Mouse (Mus musculus): Measurements from ENCODE around the gene Rad18. TPM values are rescaled to one million over a fixed set of nuclear protein-coding genes. Genes with fewer than 3 reads are reported as not detected.

Gene Rad18
- polyA plus RNA-seq, 1 experiment: 1.1 TPM

DNA sequence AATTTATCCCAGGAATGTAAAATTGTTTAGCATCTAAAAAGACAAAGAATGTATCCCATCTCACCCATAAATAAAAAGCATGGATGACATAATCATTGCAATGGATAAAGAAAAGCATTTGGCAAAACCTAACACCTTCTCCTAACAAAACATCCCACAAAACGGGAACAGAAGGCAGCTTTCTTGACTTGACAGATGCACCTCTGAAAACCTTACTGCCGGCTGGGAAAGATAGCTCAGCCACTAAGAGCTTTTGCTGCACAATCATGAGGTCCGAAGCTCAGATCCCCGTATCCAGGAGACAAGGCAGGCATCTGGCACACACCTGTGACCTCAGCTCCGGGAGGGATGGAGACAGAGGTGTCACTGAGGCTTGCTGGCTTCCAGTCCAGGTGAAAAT lies 37.5 kb upstream of the Rad18 start:
- no peak for TF ChIP-seq POLR2A (IDR thresholded peaks at IDR 0.05; ENCODE audit: low read depth, low read length)
- TF ChIP-seq CTCF (IDR thresholded peaks at IDR 0.05; ENCODE audit: extremely low read depth, insufficient read length, insufficient replicate concordance, low read depth, low read length): no peak

DNA sequence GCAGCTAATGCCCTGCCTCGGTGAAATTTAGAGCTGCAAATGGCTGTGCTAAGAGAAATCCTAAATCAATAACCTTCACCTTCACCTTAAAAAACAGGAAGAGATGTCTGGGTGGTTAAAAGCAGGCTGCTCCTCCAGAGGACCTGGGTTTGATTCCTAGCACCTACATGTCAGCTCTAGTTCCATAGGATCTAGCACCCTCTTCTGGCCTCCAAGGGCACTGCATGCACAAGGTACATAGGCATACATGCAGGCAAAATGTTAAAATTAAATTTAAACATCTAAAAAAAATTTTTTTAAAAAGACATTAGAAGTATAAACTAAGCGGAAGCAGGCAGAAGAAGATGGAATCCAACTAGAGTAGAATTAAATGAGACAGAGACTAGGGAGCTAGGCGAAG lies 35.9 kb upstream of the Rad18 start:
- H3K4me1 ChIP-seq (ENCODE audit: control insufficient read depth, insufficient read depth, insufficient read length, low read length): no peaks in the 10 kb centered on the region
- WGBS: 92% methylated on average over 3 of the region's 3 CpGs
- H3K27me3 ChIP-seq (ENCODE audit: control insufficient read depth, insufficient read depth, low read length): no peaks in the 10 kb centered on the region
- H3K27ac ChIP-seq (ENCODE audit: insufficient read depth, low read depth, low read length): no peak overlapping the region
- no peak overlapping the region for H3K4me3 ChIP-seq (ENCODE audit: low read depth, low read length)
- TF ChIP-seq POLR2A (IDR thresholded peaks at IDR 0.05; ENCODE audit: low read depth, low read length) (no peak), CTCF (IDR thresholded peaks at IDR 0.05; ENCODE audit: extremely low read depth, insufficient read length, insufficient replicate concordance, low read depth, low read length) (no peak)
- H3K36me3 ChIP-seq (ENCODE audit: control insufficient read depth, insufficient read depth, low read length): no peaks in the 10 kb centered on the region

More for the DNA sequence above, 37.5 kb upstream of the Rad18 start:
- no peak overlapping the region for H3K27ac ChIP-seq (ENCODE audit: insufficient read depth, low read depth, low read length)
- no peaks in the 10 kb centered on the region for H3K4me1 ChIP-seq (ENCODE audit: control insufficient read depth, insufficient read depth, insufficient read length, low read length)
- H3K27me3 ChIP-seq (ENCODE audit: control insufficient read depth, insufficient read depth, low read length): no peaks in the 10 kb centered on the region
- no peak overlapping the region for H3K4me3 ChIP-seq (ENCODE audit: low read depth, low read length)
- H3K36me3 ChIP-seq (ENCODE audit: control insufficient read depth, insufficient read depth, low read length): no peaks in the 10 kb centered on the region
- 76% methylated on average over 5 of the region's 5 CpGs for WGBS

DNA sequence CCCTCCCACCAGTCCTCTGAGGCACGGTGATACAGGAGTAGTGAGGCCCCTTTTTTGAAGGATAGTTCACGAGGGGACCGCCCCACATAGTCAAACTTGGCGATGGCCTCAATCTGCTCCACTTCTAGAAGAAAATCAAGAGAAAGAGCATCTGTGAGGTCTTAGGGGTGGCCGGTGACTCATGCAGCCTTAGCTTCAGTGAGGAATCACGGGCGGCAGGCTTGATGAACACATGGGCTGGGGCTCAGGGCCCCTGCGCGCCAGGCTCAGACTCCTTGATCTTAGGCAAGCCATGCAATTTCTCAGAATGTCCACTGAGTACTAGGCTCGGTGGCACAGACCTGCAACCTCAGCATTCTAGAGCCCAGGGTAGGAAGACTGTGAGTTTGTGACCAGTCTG lies 34.9 kb upstream of the Rad18 start:
- WGBS: 94% methylated on average over 10 of the region's 10 CpGs
- no peak for TF ChIP-seq POLR2A (IDR thresholded peaks at IDR 0.05; ENCODE audit: low read depth, low read length)

DNA sequence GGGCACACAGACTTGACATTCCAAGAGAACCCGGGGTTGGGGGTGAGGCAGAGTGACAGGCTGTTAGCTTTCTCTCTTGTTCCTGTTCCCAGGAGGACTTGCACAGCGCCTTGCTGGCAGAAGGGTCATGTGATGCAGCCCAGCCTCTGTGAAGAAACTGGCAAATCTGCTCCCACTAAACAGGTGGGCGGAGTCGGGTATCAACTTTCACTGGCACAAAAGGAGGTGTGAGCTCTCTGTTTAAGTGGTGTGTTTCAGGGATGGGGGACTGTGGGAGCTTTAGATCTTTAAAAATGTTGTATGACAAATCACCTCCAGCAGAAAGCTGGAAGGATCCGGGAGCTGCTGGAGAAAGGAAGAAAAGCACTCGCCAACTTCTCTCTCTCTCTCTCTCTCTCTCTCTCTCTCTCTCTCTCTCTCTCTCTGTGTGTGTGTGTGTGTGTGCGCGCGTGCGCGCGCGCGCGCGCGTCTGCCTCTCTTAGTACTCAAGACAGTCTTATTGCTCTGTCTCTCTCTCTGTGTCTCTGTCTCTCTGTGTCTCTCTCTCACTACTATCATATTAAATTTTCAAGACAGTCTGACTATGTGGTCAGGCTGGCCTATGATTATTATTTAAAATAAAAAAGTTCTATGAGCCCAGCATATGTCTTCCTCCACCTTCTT lies 32.4 kb upstream of the Rad18 start:
- 8% methylated on average over 17 of the region's 17 CpGs for WGBS
- no peaks in the 10 kb centered on the region for H3K36me3 ChIP-seq (ENCODE audit: control insufficient read depth, insufficient read depth, low read length)
- TF ChIP-seq POLR2A (IDR thresholded peaks at IDR 0.05; ENCODE audit: low read depth, low read length) (no peak), CTCF (IDR thresholded peaks at IDR 0.05; ENCODE audit: extremely low read depth, insufficient read length, insufficient replicate concordance, low read depth, low read length) (no peak)
- no peaks in the 10 kb centered on the region for H3K4me1 ChIP-seq (ENCODE audit: control insufficient read depth, insufficient read depth, insufficient read length, low read length)
- H3K27me3 ChIP-seq (ENCODE audit: control insufficient read depth, insufficient read depth, low read length): no peaks in the 10 kb centered on the region
- no peak overlapping the region for H3K27ac ChIP-seq (ENCODE audit: insufficient read depth, low read depth, low read length)
- no peak overlapping the region for H3K4me3 ChIP-seq (ENCODE audit: low read depth, low read length)

More for the DNA sequence above, 34.9 kb upstream of the Rad18 start:
- Histone ChIP-seq H3K27ac (ENCODE audit: insufficient read depth, low read depth, low read length) (no peak overlapping the region), H3K27me3 (ENCODE audit: control insufficient read depth, insufficient read depth, low read length) (no peaks in the 10 kb centered on the region), H3K4me1 (ENCODE audit: control insufficient read depth, insufficient read depth, insufficient read length, low read length) (no peaks in the 10 kb centered on the region), H3K36me3 (ENCODE audit: control insufficient read depth, insufficient read depth, low read length) (no peaks in the 10 kb centered on the region), H3K4me3 (ENCODE audit: low read depth, low read length) (no peak overlapping the region)

DNA sequence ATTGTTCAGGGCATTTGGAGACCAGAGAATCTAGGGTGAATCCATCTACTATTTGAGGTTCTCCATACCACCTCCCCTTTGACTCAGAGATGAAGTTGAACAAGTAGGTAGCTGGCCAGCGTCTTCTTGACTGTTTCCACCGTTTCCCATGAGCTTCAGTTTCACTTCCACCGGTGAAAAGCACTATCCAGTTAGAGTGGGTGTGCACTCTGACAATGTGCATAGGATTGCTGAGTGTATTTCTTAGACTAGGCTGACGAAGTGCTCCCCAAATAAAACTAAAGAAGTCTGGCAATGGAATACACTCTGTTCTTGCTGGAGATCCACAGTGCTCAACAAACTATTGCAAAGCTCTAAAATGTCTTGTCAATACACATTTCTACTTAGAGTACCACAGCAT lies 29.0 kb upstream of the Rad18 start:
- 67% methylated on average over 4 of the region's 4 CpGs for WGBS
- TF ChIP-seq CTCF (IDR thresholded peaks at IDR 0.05; ENCODE audit: extremely low read depth, insufficient read length, insufficient replicate concordance, low read depth, low read length): no peak
- TF ChIP-seq POLR2A (IDR thresholded peaks at IDR 0.05; ENCODE audit: low read depth, low read length): no peak
- Histone ChIP-seq H3K27me3 (ENCODE audit: control insufficient read depth, insufficient read depth, low read length) (no peaks in the 10 kb centered on the region), H3K36me3 (ENCODE audit: control insufficient read depth, insufficient read depth, low read length) (no peaks in the 10 kb centered on the region), H3K27ac (ENCODE audit: insufficient read depth, low read depth, low read length) (no peak overlapping the region), H3K4me3 (ENCODE audit: low read depth, low read length) (no peak overlapping the region), H3K4me1 (ENCODE audit: control insufficient read depth, insufficient read depth, insufficient read length, low read length) (no peaks in the 10 kb centered on the region)

DNA sequence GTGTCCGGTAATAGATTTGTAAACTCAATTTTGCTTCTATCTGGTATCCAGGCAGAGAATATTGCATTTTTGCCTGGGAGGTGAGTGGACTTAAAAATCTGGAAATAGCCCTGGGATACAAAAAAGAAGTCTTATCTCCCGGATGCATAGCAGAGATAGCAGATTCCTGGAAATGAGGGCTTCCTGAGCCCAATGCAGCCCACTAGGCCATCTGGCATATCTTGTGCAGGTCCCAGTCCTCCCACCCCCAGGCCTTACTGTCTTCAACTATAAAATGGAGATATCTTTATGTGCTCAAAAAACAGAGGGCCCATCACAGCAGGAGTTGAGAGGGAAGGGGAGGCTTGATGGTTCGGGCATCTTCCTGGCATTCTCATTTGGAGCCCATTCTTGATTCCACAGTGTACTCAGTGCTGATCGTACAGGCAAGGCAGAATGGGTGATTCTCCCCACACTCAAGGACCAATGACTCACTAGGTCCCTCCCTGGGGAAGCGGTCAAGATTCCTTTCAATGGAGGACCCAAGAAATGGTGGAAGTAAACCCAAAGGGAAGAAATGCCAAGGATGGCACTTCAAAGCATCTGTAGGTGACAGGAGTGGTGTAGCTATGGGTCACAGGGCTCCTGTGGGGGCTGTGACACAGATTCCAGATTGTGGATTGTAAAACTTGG lies 24.1 kb upstream of the Rad18 start:
- Histone ChIP-seq H3K27me3 (ENCODE audit: control insufficient read depth, insufficient read depth, low read length) (no peaks in the 10 kb centered on the region), H3K27ac (ENCODE audit: insufficient read depth, low read depth, low read length) (no peak overlapping the region), H3K4me3 (ENCODE audit: low read depth, low read length) (no peak overlapping the region), H3K4me1 (ENCODE audit: control insufficient read depth, insufficient read depth, insufficient read length, low read length) (no peaks in the 10 kb centered on the region), H3K36me3 (ENCODE audit: control insufficient read depth, insufficient read depth, low read length) (no peaks in the 10 kb centered on the region)
- 89% methylated on average over 5 of the region's 5 CpGs for WGBS
- no peak for TF ChIP-seq POLR2A (IDR thresholded peaks at IDR 0.05; ENCODE audit: low read depth, low read length)
- TF ChIP-seq CTCF (IDR thresholded peaks at IDR 0.05; ENCODE audit: extremely low read depth, insufficient read length, insufficient replicate concordance, low read depth, low read length): no peak

DNA sequence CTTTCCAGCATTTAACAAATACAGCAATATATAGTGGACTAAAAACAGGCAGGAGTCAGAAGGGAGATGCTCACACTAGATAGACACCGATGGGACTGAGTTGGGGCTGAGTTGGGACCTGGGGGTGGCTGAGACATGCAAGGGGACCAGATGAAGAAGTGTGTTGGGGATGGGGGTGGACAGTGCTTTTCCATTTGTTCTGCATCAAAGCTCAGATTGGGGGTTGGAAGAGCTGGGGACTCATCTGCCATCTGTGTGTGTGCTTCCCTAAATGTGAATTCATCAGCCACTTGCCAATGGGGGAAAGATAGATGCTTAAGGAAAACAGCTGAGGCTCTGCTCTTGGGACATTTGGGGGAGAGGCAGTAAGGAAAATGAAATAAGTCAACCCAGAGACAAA lies 23.5 kb upstream of the Rad18 start:
- Histone ChIP-seq H3K4me3 (ENCODE audit: low read depth, low read length) (no peak overlapping the region), H3K36me3 (ENCODE audit: control insufficient read depth, insufficient read depth, low read length) (no peaks in the 10 kb centered on the region), H3K27me3 (ENCODE audit: control insufficient read depth, insufficient read depth, low read length) (no peaks in the 10 kb centered on the region), H3K27ac (ENCODE audit: insufficient read depth, low read depth, low read length) (no peak overlapping the region), H3K4me1 (ENCODE audit: control insufficient read depth, insufficient read depth, insufficient read length, low read length) (no peaks in the 10 kb centered on the region)
- TF ChIP-seq CTCF (IDR thresholded peaks at IDR 0.05; ENCODE audit: extremely low read depth, insufficient read length, insufficient replicate concordance, low read depth, low read length) (no peak), POLR2A (IDR thresholded peaks at IDR 0.05; ENCODE audit: low read depth, low read length) (no peak)
- WGBS: 100% methylated on average over 1 of the region's 1 CpGs

All from small intestine, adult 2 months (tissue).